ENCODE assay signal across 23 mouse cellular contexts in genomic region chr16:36925351-36925750, GRCm38 (mm10). TPM values are rescaled to one million over a fixed set of nuclear protein-coding genes. Genes with fewer than 3 reads are reported as not detected.
DNase-seq lines count a peak whose midpoint lies in the region; ATAC-seq and TF ChIP-seq lines count a peak whose summit lies in the region.
"Had no signal": no experiment of that assay in that cellular context is flagged by ENCODE, and none has a peak within 500 bp of the region (broad histone marks: within the 10 kb centered on the region; RNA-seq: fewer than 3 reads in every experiment).

No protein-coding gene starts in this region.

- H3K27ac ChIP-seq in left cerebral cortex, adult 2 months = peak overlapping the region; percentile 5; the same call in 1 of the 2 replicates
- H3K27ac ChIP-seq: forebrain, embryonic 10.5 days; forebrain, embryonic 13.5 days; heart, embryonic 13.5 days; hindbrain, embryonic 14.5 days; hindbrain, postnatal 0 days had no signal

- TF ChIP-seq CTCF in left cerebral cortex, adult 2 months (IDR thresholded peaks at IDR 0.05) = no peak

- H3K4me3 ChIP-seq in left cerebral cortex, adult 2 months = no peak overlapping the region
- H3K4me3 ChIP-seq: forebrain, embryonic 10.5 days; forebrain, embryonic 13.5 days; heart, embryonic 13.5 days had no signal

- intact Hi-C loops in left cerebral cortex, adult 2 months (cut with DNase I) = no loop called here

- ATAC-seq in frontal cortex, adult (ENCODE audit: low TSS enrichment) = peak; percentile 11; the same call in 1 of the 2 replicates
- ATAC-seq: forebrain, embryonic 13.5 days; forebrain, embryonic 16.5 days; hindbrain, postnatal 0 days; inflammation-experienced regulatory T-cells, adult 6 months; intestine, embryonic 16.5 days had no signal

- DNase-seq in adrenal gland, adult 2 months = peak; percentile 41
- DNase-seq in adrenal gland, postnatal 25 days = no peak
- no peak for DNase-seq in frontal cortex, postnatal 25 days (ENCODE audit: low spot score in 2 of 2)
- DNase-seq in left cerebral cortex, adult 2 months (ENCODE audit: extremely low spot score in 1 of 2, low spot score in 2 of 2) = no peak
- DNase-seq in left cerebral cortex, adult 8-10 months (ENCODE audit: low spot score in 2 of 2) = no peak
- DNase-seq: B cell, adult 2 months; cerebellum, adult 18-20 months; cerebellum, adult 9-10 months; cerebellum, postnatal 14 days; gastrocnemius, postnatal 25 days; heart, postnatal 14 days; heart, postnatal 4 days; kidney, adult 18-20 months; kidney, adult 9 months had no signal

RNA-seq across cellular contexts. Expression of gene Hcls1, which starts 9.4 kb away (rescaled TPM):
- total RNA-seq in adrenal gland, adult 2 months (2021) = 10 to 100 TPM; 10.3 to 15.4 TPM
- 7.7 and 8.1 TPM in 2 replicates for polyA plus RNA-seq in adrenal gland, adult 2 months (2012; rRNA removed)
- total RNA-seq in adrenal gland, postnatal 25 days (2021) = 6.5 and 10.5 TPM in 2 replicates
- 1 to 10 TPM; 3.6 to 3.7 TPM for total RNA-seq in left cerebral cortex, adult 2 months (2021)
- 10 to 100 TPM in 2 of 4 experiments, 1 to 10 TPM in 2; 3.6 to 13.4 (median 8.9) TPM for total RNA-seq in left cerebral cortex, adult 8-10 months (2022)

RNA-seq across cellular contexts. Expression of gene Golgb1, which starts 50.4 kb away (rescaled TPM):
- total RNA-seq in adrenal gland, adult 2 months (2021) = 10 to 100 TPM; 68.0 to 98.8 TPM
- polyA plus RNA-seq in adrenal gland, adult 2 months (2012; rRNA removed) = 50.7 and 55.0 TPM in 2 replicates
- 60.8 and 97.3 TPM in 2 replicates for total RNA-seq in adrenal gland, postnatal 25 days (2021)
- 10 to 100 TPM; 77.8 to 92.1 TPM for total RNA-seq in left cerebral cortex, adult 2 months (2021)
- 10 to 100 TPM; 69.1 to 87.5 (median 73.6) TPM for total RNA-seq in left cerebral cortex, adult 8-10 months (2022)

RNA-seq across cellular contexts. Expression of gene Eaf2, which starts 50.5 kb away (rescaled TPM):
- 1 to 10 TPM; 1.4 to 1.8 TPM for total RNA-seq in adrenal gland, adult 2 months (2021)
- polyA plus RNA-seq in adrenal gland, adult 2 months (2012; rRNA removed) = not detected in 2 replicates
- total RNA-seq in adrenal gland, postnatal 25 days (2021) = 1.4 and 1.6 TPM in 2 replicates
- 1 to 10 TPM; 1.3 to 1.4 TPM for total RNA-seq in left cerebral cortex, adult 2 months (2021)
- 1 to 10 TPM in 2 of 4 experiments, under 1 TPM in 2; 0.70 to 1.7 (median 1.2) TPM for total RNA-seq in left cerebral cortex, adult 8-10 months (2022)
